Mouse (Mus musculus) testis, adult 2 months (tissue): ENCODE results near the gene Zp1. TPM values are rescaled to one million over a fixed set of nuclear protein-coding genes. Genes with fewer than 3 reads are reported as not detected.

Experiments used
- H3K27ac ChIP-seq: fragments of 200-500 bp; 2 replicates; pipeline ENCODE4 v1.5.1; 2012; ENCODE audit warnings: low read depth, low read length; ENCODE audit not compliant: control insufficient read depth, insufficient read depth
- H3K27me3 ChIP-seq: fragments of 200-500 bp; 2 replicates; pipeline ENCODE4 v1.6.1; 2012; ENCODE audit warnings: mild to moderate bottlenecking, low read length, moderate library complexity; ENCODE audit not compliant: control insufficient read depth, insufficient read depth
- H3K36me3 ChIP-seq: fragments of 200-500 bp; 2 replicates; pipeline ENCODE4 v1.6.1; 2012; ENCODE audit warnings: mild to moderate bottlenecking, low read length; ENCODE audit not compliant: control insufficient read depth, insufficient read depth
- H3K4me1 ChIP-seq: fragments of 200-500 bp; 2 replicates; pipeline ENCODE4 v1.6.1; 2012; ENCODE audit warnings: low read length; ENCODE audit not compliant: control insufficient read depth, insufficient read depth
- H3K4me3 ChIP-seq: fragments of 200-500 bp; 2 replicates; pipeline ENCODE4 v1.5.1; 2012; ENCODE audit warnings: low read depth, mild to moderate bottlenecking, low read length, moderate library complexity, mixed read lengths; ENCODE audit not compliant: control insufficient read depth
- CTCF ChIP-seq: fragments of 200-500 bp; IDR thresholded peaks from 2 replicates; pipeline ENCODE4 v1.5.1; 2012; ENCODE audit warnings: low read depth, mild to moderate bottlenecking, inconsistent platforms, low read length, moderate library complexity; ENCODE audit not compliant: control insufficient read depth, insufficient read depth, insufficient replicate concordance
- POLR2A ChIP-seq: fragments of 200-500 bp; IDR thresholded peaks from 2 replicates; pipeline ENCODE4 v1.6.1; 2012; ENCODE audit warnings: low read depth, mild to moderate bottlenecking, inconsistent platforms, low read length, moderate library complexity; ENCODE audit not compliant: control insufficient read depth
- polyA plus RNA-seq: library from polyadenylated mRNA; depleted of rRNA; stranded (reverse); fragments of >200 nt; gene quantifications from 2 replicates; pipeline ENCODE4 v1.2.3, GENCODE M21; 2012

Gene Zp1
- polyA plus RNA-seq, 1 experiment = 0.15 TPM

DNA sequence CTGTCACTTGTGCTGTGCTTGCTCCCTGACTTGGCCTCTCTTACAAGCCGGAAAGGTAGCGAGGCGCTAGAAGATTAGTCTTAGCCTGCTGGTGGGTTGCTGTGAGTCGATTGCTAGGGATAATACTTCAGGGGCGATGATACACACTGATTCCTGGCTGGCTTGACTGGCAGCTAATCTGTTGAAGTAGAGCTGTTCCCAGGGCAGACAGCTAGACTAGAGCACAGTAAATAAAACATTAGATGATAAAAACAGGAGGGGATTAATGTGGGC, 14.8 kb downstream of the Zp1 start:
- Histone ChIP-seq H3K27ac (peak overlapping the region; percentile 43), H3K27me3 (no peaks in the 10 kb centered on the region), H3K4me1 (peaks cover 5% of the 10 kb centered on the region), H3K36me3 (peaks cover 7% of the 10 kb centered on the region), H3K4me3 (no peak overlapping the region)
- no peak for TF ChIP-seq POLR2A
- no peak for TF ChIP-seq CTCF

DNA sequence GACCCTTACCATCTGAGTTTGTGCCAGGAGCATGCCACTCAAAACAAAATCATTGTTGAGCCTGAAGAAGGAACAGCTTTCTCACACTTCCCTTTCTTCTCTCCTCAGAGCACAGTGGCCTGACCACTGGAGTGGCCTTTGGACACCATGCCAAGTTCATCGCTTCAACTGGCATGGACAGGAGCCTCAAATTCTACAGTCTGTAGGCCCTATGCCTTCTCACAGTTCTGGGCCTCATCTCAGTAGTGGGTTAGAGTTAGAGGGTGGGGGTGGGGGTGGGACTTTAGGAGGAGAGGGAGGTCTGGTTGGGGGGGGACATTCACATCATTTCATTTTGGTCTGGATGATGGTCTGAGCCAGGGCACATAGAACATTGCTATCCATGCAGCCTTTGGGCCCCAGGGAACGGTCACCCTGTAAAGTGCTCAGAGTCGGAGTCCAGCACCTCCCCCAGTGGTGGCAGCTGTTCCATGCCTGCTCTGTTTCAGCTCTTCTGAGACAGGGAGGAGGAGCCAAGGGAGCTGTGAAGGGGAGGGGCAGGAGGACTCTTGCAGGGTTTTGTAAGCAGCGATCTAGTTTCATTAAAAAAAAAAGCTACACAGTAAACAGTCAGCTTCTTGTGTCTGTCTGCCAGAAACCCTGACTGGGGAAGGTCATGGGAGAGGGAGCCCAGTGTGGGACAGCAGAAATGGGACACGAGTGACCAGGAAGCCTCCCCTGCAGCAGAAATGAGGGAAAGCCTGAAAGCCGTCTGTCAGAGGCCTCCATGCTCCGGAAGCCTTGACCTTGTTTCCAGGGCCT, 15.3 kb downstream of the Zp1 start:
- TF ChIP-seq POLR2A (no peak), CTCF (no peak)
- Histone ChIP-seq H3K4me3 (no peak overlapping the region), H3K27ac (peak overlapping the region; percentile 43), H3K36me3 (peaks cover 10% of the 10 kb centered on the region), H3K27me3 (no peaks in the 10 kb centered on the region), H3K4me1 (peaks cover 5% of the 10 kb centered on the region)

DNA sequence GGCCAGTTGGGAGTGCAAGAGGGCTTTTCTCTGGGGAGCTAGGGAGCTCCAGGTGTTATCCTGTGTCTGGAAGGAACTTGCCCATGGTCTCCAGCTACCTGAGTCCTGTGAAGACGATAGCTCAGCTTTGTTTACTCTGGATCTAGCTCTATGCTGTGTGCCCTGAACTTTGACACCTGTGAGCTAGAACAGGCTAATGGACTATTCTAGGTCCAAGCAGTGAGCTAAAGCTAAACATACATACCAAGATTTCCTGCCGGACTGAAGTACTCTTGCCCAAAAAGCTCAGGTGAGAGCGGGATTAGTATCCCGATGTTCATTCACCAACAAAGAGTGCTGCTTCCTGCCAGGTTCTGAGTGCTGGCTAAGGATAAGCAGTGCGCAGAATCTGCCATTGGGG, 15.9 kb downstream of the Zp1 start:
- TF ChIP-seq POLR2A (no peak), CTCF (no peak)
- Histone ChIP-seq H3K27me3 (no peaks in the 10 kb centered on the region), H3K4me3 (no peak overlapping the region), H3K27ac (no peak overlapping the region), H3K4me1 (peaks cover 4% of the 10 kb centered on the region), H3K36me3 (peaks cover 12% of the 10 kb centered on the region)

DNA sequence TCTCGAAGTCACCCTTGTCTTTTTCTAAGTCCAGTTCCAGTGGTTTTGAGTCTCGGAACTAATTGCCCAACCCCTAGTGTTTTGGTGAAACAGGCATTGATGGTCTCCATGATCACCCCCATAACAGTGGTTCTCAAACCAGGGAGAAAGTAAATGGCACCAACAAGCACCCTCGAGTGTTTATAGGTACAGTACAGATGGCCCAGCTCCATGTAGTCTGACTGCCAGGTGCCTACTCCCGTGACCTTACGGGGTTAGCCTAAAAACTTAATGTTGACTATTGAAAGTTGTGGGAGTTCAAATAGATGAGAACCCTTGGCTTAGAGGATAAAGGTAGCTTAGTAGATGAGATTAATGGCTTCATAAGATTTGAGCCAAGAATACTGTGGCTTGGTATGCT, 19.4 kb downstream of the Zp1 start:
- Histone ChIP-seq H3K27ac (no peak overlapping the region), H3K4me1 (peaks cover under 1% of the 10 kb centered on the region), H3K36me3 (peaks cover 15% of the 10 kb centered on the region), H3K27me3 (no peaks in the 10 kb centered on the region), H3K4me3 (no peak overlapping the region)
- TF ChIP-seq CTCF (no peak), POLR2A (no peak)

DNA sequence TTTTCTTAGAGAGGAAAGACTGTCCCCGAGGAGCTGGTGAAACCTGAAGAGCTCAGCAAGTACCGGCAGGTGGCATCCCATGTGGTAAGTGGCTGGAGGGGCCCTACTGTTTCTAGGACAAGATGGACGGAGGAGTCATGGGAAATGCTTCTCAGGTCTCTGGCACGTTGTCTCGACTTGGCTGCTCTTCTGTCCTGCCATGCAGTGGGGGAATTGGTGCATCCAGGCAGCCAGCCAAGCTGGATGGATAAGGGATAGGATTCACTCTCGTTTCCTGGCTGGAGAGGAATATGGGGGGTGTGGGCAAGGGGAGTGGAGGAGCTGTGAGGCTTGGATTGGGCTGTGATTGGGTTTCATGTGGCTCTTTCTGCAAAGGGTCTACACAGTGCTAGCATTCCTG, 20.1 kb downstream of the Zp1 start:
- Histone ChIP-seq H3K4me3 (no peak overlapping the region), H3K36me3 (peaks cover 12% of the 10 kb centered on the region), H3K27ac (no peak overlapping the region), H3K27me3 (no peaks in the 10 kb centered on the region), H3K4me1 (peaks cover 5% of the 10 kb centered on the region)
- no peak for TF ChIP-seq CTCF
- no peak for TF ChIP-seq POLR2A

DNA sequence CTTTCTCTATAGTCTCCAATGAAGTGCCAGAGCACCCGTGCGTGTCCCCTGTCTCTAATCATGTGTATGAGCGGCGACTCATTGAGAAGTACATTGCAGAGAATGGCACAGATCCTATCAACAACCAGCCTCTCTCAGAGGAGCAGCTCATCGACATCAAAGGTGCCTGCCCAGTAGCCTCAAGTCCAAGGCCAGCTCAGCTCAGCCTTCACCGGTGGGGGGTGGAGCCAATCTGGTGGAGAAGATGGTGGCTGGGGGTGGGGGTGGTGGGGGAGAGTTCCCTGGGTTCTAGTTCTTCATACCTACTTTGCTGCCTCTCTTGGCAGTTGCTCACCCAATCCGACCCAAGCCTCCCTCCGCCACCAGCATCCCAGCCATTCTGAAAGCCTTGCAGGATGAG, 22.9 kb downstream of the Zp1 start:
- TF ChIP-seq CTCF = no peak
- TF ChIP-seq POLR2A = no peak
- H3K4me1 ChIP-seq = peaks cover 5% of the 10 kb centered on the region
- no peaks in the 10 kb centered on the region for H3K27me3 ChIP-seq
- H3K4me3 ChIP-seq = no peak overlapping the region
- H3K36me3 ChIP-seq = peaks cover 11% of the 10 kb centered on the region
- no peak overlapping the region for H3K27ac ChIP-seq

DNA sequence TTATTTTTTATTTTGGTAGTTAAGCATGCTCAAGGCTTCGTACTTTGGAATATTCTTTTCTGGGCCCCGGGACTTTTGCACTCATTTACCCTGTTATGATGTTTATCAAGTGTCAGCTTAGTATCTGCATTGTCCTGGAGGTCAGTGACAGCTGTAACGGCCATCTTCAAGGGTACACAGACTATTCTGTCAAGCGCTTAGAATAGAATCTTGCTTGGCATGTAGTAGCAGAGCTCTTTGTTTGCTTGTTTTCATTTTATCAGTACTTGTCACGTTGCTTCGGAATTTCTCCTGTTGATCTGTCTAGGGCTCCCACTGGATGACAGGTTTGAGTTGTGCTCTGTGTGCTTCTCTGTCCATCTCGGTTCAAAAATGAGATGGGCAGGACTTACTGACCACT, 23.6 kb downstream of the Zp1 start:
- Histone ChIP-seq H3K27ac (no peak overlapping the region), H3K27me3 (no peaks in the 10 kb centered on the region), H3K4me1 (peaks cover 5% of the 10 kb centered on the region), H3K36me3 (peaks cover 8% of the 10 kb centered on the region), H3K4me3 (no peak overlapping the region)
- TF ChIP-seq POLR2A = no peak
- no peak for TF ChIP-seq CTCF
